Mouse (Mus musculus) frontal cortex, postnatal 10 days (tissue): ENCODE measurements around the gene Wwp2.

Source experiments
- DNase-seq, 2 experiments: peaks; one replicate each; pipeline ENCODE4 v3.0.0; 2022; ENCODE audit warnings: low spot score in 2 of 2, mixed read lengths in 1 of 2

The Wwp2 gene

GRCm38 (mm10) chr8:107430821-107431220 is 5.3 kb upstream of the Wwp2 start:
- DNase-seq, result no peak

DNA sequence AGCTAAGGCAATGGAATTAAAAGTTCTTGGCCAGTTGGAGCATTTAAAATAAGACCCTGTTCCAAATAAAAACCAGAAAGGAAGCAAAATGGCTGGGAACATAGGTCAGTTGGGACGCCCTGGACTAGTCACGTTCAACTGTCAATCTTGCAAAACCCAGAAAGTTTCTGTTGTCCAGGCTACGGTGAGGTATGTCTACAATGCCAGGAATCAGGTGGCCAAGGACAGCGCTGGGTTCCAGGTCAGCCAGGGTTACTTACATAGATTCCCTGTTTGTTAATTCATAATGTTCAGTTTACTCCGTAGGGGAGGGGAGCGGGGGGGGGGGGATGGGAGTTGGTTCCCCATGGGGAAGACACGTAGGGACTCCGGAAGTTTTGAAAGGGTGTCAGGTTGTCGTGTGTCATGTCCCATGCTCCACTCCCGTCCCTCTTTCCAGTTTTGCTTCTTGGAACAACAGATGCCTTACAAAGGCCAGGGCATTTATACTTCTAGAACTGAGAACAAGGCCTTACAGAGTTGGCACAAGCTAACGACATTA is 674 bp upstream of the Wwp2 start:
- DNase-seq, result no peak

DNA sequence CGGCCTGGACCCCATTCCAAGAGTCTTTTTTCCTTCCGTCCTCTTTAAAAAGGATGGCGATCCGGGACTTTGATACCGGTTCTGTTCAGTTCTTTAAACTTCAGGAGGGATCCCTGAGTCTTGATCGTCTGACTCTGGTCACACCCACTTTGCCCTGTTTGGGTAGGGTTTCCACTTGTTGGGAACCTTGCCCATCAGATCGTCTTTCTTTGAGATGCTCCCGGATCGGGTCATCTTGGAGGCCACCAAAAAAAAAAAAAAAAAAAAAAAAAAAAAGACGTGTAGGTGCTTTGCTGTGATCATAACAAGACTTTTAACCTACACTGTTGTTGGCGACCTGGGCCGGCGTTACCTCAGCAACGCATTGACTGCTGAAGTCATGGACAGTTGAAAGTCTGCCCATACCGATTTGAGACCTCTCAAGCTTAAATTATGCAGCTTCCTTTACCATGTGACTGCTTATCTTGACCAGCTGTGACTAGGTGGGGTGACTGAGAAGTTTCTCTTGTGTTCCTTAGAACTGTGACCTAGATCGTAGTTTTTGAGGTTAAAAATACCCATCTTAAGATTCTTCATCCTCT is 766 bp downstream of the Wwp2 start:
- no peak for DNase-seq

GRCm38 (mm10) chr8:107437711-107438110 is 1.5 kb downstream of the Wwp2 start:
- DNase-seq, result no peak

- DNase-seq, result no peak
Measured at GRCm38 (mm10) chr8:107439880-107440625, 3.9 kb downstream of the Wwp2 start.

GRCm38 (mm10) chr8:107444626-107445025 is 8.5 kb downstream of the Wwp2 start:
- no peak for DNase-seq

DNA sequence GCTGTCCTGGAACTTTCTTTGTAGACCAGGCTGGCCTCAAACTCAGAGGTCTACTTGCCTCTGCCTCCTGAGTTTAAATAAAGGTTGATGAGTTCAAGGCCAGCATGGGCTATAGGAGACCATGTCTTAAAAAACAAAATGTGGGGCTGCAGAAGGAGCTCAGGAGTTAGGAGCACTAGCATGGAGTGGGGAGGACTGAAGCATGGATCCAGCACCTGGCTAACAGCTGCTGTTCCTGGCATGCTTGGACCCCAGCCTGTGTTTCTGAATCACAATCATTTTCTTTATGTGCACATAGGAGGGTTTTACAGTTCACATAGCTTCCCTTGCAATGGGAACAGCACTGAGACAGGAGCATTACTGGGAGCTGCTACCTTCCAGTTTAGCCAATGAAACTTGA is 11.5 kb downstream of the Wwp2 start:
- DNase-seq, result no peak

DNA sequence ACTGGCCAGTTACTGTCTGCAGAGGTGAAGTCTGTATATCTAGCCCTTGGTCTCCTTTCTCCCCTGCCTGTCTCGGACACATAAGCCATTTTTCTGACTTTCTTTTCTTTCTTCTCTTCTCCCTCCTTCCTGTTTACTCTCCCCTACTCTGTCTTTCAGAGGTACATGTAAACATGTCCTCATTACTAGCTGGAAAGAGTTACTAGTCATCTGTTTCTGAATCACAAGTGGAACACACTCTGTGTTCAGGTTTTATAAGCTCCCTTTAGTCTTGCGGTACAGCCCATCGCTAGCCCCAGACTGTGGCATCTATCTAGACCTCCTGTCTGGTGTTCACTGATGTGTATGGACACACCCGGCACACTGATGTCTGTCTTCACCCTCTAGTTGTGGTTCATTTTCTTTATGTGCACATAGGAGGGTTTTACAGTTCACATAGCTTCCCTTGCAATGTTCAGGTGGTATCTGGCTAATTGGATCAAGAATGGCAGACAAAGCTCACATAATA is 12.3 kb downstream of the Wwp2 start:
- no peak for DNase-seq

- no peak for DNase-seq
Measured at GRCm38 (mm10) chr8:107449130-107449529, 13.0 kb downstream of the Wwp2 start.

GRCm38 (mm10) chr8:107449655-107450054 is 13.5 kb downstream of the Wwp2 start:
- no peak for DNase-seq

GRCm38 (mm10) chr8:107451414-107452066 is 15.4 kb downstream of the Wwp2 start:
- no peak for DNase-seq

GRCm38 (mm10) chr8:107453386-107453785 is 17.2 kb downstream of the Wwp2 start:
- DNase-seq, result no peak

GRCm38 (mm10) chr8:107455268-107455667 is 19.1 kb downstream of the Wwp2 start:
- DNase-seq, result peak in 1 of 2 experiments; percentile 44

DNA sequence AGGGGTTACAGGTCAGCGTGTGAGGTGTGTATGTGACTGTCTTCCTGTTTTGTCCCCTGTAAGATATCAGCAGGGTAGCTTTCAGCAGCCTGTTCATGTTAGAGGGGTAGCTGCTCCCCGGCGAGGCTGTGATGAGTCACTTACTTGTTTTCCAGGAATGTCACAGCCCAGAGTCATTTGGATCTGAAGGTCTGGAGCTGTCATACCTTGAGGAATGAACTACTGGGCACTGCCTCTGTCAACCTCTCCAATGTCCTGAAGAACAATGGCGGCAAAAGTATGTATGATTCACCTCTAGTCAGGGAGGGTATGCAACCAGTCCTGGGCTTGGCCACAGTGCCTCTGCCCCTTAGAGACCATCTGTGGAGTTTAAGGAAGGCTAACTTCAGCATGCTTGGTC is 21.6 kb downstream of the Wwp2 start:
- DNase-seq, result no peak

GRCm38 (mm10) chr8:107458281-107458680 is 22.1 kb downstream of the Wwp2 start:
- DNase-seq, result no peak

DNA sequence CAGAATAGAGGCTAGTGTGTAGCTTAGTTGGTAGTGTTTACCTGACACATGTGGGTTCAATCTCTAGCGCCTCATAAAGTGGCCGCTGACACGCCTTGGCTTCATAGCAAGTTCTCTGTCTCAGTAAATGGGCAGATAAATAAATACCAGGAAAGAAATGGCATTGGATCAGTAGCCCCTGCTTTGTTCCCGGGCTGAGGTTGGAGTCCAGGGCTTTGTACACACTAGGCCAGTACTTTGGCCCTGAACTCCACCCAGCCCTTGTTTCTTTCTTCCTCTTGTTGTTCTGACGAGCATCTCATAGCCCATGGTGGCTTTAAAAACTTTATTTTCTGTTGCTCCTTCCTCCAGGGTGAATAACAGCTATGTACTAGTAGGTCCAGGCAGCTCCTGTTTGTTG is 26.3 kb downstream of the Wwp2 start:
- DNase-seq, result no peak

DNA sequence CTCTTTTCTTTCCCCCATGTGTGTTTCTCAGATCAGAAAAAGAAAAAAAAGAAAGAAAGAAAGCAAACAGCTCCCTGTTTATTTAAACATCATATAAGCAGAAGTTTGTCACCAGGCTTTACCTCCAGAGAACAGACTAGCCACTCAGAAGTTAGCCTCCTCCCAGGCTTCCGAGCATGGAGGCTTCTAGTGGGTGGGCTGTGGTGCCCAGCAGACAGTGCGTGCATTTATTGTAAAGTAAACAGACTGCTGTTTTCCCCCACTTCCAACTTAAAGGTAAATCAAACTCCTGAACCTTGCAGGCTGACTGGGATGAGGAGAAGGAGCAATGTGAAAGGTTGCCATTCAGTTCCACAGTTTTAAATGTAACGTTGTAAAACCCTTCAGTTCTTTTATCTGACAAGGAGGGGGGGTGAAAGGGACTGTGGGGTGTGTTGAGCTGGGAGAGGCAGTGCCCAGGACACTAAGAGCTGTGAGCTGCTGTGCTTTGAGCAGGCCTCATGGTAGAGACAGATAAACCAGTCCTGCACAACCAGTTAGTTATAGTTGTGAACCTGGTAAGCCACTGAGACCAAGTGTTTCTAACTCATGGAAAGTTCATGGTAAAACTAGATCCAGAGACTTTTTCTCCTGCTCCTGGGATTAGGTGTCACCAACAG is 29.3 kb downstream of the Wwp2 start:
- DNase-seq, result no peak

DNA sequence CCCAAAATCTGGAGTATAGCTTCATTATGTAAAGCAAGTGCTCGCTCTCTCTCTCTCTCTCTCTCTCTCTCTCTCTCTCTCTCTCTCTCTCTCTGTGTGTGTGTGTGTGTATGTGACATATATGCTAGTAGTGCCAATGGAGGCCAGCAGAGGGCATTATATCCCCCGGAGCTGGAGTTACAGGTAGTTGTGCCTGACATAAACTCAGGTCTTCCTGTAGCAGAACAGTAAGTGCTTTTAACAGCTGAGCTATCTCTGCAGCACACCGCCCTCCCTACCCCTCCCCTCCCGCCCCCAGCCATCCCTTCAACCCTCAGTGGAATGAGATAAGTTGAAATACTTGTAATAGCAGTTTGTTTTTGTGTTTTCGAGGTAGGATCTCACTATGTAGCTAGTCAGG is 30.5 kb downstream of the Wwp2 start:
- no peak for DNase-seq

DNA sequence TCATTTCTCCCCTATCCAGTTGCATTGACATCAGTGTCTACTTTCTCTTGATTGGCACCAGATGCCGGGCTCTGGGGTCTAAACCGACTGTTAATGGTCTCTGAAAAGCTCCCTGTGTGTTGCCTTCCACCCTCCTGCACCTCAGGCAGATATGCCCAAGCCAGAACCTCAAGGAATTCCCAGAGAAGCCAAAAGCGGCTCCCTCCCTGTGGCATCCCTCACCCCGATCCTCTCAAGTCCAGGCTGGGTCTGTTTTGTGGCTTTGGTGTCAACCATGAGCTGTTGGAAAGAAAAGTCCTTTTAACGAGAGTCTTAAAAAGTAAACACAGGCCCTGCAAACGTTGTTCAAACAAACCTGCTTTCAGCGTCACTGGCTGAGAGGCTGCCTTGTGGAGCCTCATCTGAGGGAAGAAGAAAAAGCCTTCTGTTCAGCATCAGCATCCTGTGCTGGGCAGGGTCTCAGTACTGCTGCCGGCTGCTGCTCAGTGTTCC is 32.7 kb downstream of the Wwp2 start:
- no peak for DNase-seq

- DNase-seq, result no peak
Measured at GRCm38 (mm10) chr8:107470302-107470701, 34.1 kb downstream of the Wwp2 start.

- DNase-seq, result no peak
Measured at GRCm38 (mm10) chr8:107472403-107473100, 36.4 kb downstream of the Wwp2 start.
